Mouse (Mus musculus): ENCODE results near the gene Pi4k2b. TPM values are rescaled to one million over a fixed set of nuclear protein-coding genes. Genes with fewer than 3 reads are reported as not detected.

Gene Pi4k2b
- polyA plus RNA-seq, 1 experiment from 2014 or later = 43.1 TPM

GRCm38 (mm10) chr5:52746920-52747319 is 5.5 kb downstream of the Pi4k2b start:
- no peak for TF ChIP-seq CTCF (IDR thresholded peaks at IDR 0.05; ENCODE audit: low read depth)
- Histone ChIP-seq H3K4me1 (replicated peaks; ENCODE audit: control insufficient read depth, insufficient read depth, low read length) (no peaks in the 10 kb centered on the region), H3K27ac (ENCODE audit: low read depth, low read length) (no peak overlapping the region), H3K9me3 (ENCODE audit: control insufficient read depth) (no peaks in the 10 kb centered on the region), H3K36me3 (ENCODE audit: control insufficient read depth, insufficient read depth) (no peaks in the 10 kb centered on the region), H3K4me2 (replicated peaks; ENCODE audit: low read depth) (no peak overlapping the region), H3K9ac (ENCODE audit: low read depth, low read length) (no peak overlapping the region), H3K27me3 (replicated peaks; ENCODE audit: control insufficient read depth, insufficient read depth, low read length) (no peaks in the 10 kb centered on the region), H3K4me3 (ENCODE audit: low read depth, low read length) (no peak overlapping the region)
- no peak for ATAC-seq

- H3K27ac ChIP-seq (ENCODE audit: low read depth, low read length) = no peak overlapping the region
- TF ChIP-seq CTCF (IDR thresholded peaks at IDR 0.05; ENCODE audit: low read depth) = no peak
- no peaks in the 10 kb centered on the region for H3K36me3 ChIP-seq (ENCODE audit: control insufficient read depth, insufficient read depth)
- 88% methylated on average over 5 of the region's 5 CpGs for WGBS
- H3K4me1 ChIP-seq (replicated peaks; ENCODE audit: control insufficient read depth, insufficient read depth, low read length) = no peaks in the 10 kb centered on the region
- H3K4me2 ChIP-seq (replicated peaks; ENCODE audit: low read depth) = no peak overlapping the region
- no peak overlapping the region for H3K9ac ChIP-seq (ENCODE audit: low read depth, low read length)
- ATAC-seq = no peak
- no peaks in the 10 kb centered on the region for H3K9me3 ChIP-seq (ENCODE audit: control insufficient read depth)
- no peaks in the 10 kb centered on the region for H3K27me3 ChIP-seq (replicated peaks; ENCODE audit: control insufficient read depth, insufficient read depth, low read length)
- no peak overlapping the region for H3K4me3 ChIP-seq (ENCODE audit: low read depth, low read length)
Measured at GRCm38 (mm10) chr5:52748732-52749131, 7.4 kb downstream of the Pi4k2b start.

DNA sequence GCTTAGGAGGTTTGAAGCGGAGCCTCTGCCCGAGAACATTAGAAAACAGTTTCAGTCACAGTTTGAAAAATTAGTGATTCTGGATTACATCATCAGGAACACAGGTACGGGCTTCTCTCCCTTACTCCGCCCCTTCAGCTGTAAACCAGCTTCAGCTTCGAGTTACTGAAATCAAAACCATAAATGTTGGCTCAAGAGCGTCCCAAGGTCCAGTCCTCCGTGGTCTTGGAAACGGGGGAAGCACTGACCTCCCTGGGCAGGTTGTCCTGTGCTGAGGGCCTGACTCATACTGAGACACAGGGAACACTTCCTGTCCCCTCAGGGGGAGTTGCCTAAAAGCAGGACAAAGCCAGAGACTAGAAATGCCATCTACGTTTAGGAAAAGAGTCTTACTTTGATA is 11.8 kb downstream of the Pi4k2b start:
- Histone ChIP-seq H3K36me3 (ENCODE audit: control insufficient read depth, insufficient read depth) (peaks cover 16% of the 10 kb centered on the region), H3K4me1 (replicated peaks; ENCODE audit: control insufficient read depth, insufficient read depth, low read length) (no peaks in the 10 kb centered on the region), H3K4me2 (replicated peaks; ENCODE audit: low read depth) (no peak overlapping the region), H3K4me3 (ENCODE audit: low read depth, low read length) (no peak overlapping the region), H3K27me3 (replicated peaks; ENCODE audit: control insufficient read depth, insufficient read depth, low read length) (no peaks in the 10 kb centered on the region), H3K9ac (ENCODE audit: low read depth, low read length) (no peak overlapping the region), H3K9me3 (ENCODE audit: control insufficient read depth) (no peaks in the 10 kb centered on the region), H3K27ac (ENCODE audit: low read depth, low read length) (no peak overlapping the region)
- WGBS = 74% methylated on average over 9 of the region's 9 CpGs
- TF ChIP-seq CTCF (IDR thresholded peaks at IDR 0.05; ENCODE audit: low read depth) = no peak
- ATAC-seq = no peak

DNA sequence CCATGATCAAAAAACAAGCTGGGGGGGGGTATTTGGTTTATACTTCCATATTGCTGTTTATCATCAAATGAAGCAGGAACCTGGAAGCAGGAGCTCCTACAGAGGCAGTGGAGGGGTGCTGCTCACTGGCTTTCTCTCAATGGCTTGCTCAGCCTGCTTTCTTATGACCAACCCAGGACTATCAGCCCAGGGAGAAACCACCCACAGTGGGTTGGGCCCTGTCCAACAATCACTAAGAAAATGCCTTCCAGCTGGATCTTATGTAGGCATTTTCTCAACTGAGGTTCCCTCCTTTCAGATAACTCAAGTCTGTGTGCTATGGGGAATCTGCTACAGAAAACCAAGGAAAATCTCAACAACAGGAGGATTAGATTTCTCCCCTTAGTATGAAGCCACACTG is 12.8 kb downstream of the Pi4k2b start:
- H3K9ac ChIP-seq (ENCODE audit: low read depth, low read length) = no peak overlapping the region
- ATAC-seq = no peak
- H3K27me3 ChIP-seq (replicated peaks; ENCODE audit: control insufficient read depth, insufficient read depth, low read length) = no peaks in the 10 kb centered on the region
- H3K36me3 ChIP-seq (ENCODE audit: control insufficient read depth, insufficient read depth) = peaks cover 16% of the 10 kb centered on the region
- no peak overlapping the region for H3K4me2 ChIP-seq (replicated peaks; ENCODE audit: low read depth)
- H3K27ac ChIP-seq (ENCODE audit: low read depth, low read length) = no peak overlapping the region
- no peaks in the 10 kb centered on the region for H3K4me1 ChIP-seq (replicated peaks; ENCODE audit: control insufficient read depth, insufficient read depth, low read length)
- TF ChIP-seq CTCF (IDR thresholded peaks at IDR 0.05; ENCODE audit: low read depth) = no peak
- H3K4me3 ChIP-seq (ENCODE audit: low read depth, low read length) = no peak overlapping the region
- H3K9me3 ChIP-seq (ENCODE audit: control insufficient read depth) = no peaks in the 10 kb centered on the region

DNA sequence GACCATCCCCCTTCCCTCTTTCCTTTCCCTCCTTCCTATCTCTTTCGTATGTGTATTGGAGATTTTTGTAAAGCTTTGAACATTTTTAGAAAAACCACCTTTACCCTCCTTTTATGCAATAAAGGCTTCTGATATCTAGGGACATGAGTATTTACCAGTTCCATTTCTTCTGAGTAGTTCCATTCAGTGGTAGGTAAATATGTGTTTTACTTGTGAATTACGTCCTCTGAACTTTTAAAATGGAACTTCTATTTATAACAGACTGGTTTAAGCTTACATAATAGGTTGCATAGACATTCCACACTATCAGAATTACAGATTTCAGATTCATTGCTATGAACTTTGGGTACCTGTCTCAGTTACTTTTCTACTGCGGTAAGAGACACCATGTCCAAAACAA is 14.0 kb downstream of the Pi4k2b start:
- Histone ChIP-seq H3K9ac (ENCODE audit: low read depth, low read length) (no peak overlapping the region), H3K4me3 (ENCODE audit: low read depth, low read length) (no peak overlapping the region), H3K4me2 (replicated peaks; ENCODE audit: low read depth) (no peak overlapping the region), H3K4me1 (replicated peaks; ENCODE audit: control insufficient read depth, insufficient read depth, low read length) (no peaks in the 10 kb centered on the region), H3K27ac (ENCODE audit: low read depth, low read length) (no peak overlapping the region), H3K36me3 (ENCODE audit: control insufficient read depth, insufficient read depth) (peaks cover 16% of the 10 kb centered on the region), H3K9me3 (ENCODE audit: control insufficient read depth) (no peaks in the 10 kb centered on the region), H3K27me3 (replicated peaks; ENCODE audit: control insufficient read depth, insufficient read depth, low read length) (no peaks in the 10 kb centered on the region)
- no peak for TF ChIP-seq CTCF (IDR thresholded peaks at IDR 0.05; ENCODE audit: low read depth)
- WGBS = 95% methylated on average over 3 of the region's 3 CpGs
- no peak for ATAC-seq

GRCm38 (mm10) chr5:52755989-52756388 is 14.6 kb downstream of the Pi4k2b start:
- peaks cover 17% of the 10 kb centered on the region for H3K36me3 ChIP-seq (ENCODE audit: control insufficient read depth, insufficient read depth)
- H3K27me3 ChIP-seq (replicated peaks; ENCODE audit: control insufficient read depth, insufficient read depth, low read length) = no peaks in the 10 kb centered on the region
- no peak overlapping the region for H3K9ac ChIP-seq (ENCODE audit: low read depth, low read length)
- no peak for ATAC-seq
- H3K4me3 ChIP-seq (ENCODE audit: low read depth, low read length) = no peak overlapping the region
- no peaks in the 10 kb centered on the region for H3K4me1 ChIP-seq (replicated peaks; ENCODE audit: control insufficient read depth, insufficient read depth, low read length)
- no peak for TF ChIP-seq CTCF (IDR thresholded peaks at IDR 0.05; ENCODE audit: low read depth)
- no peak overlapping the region for H3K27ac ChIP-seq (ENCODE audit: low read depth, low read length)
- 86% methylated on average over 6 of the region's 6 CpGs for WGBS
- no peak overlapping the region for H3K4me2 ChIP-seq (replicated peaks; ENCODE audit: low read depth)
- H3K9me3 ChIP-seq (ENCODE audit: control insufficient read depth) = no peaks in the 10 kb centered on the region

- Histone ChIP-seq H3K4me1 (replicated peaks; ENCODE audit: control insufficient read depth, insufficient read depth, low read length) (no peaks in the 10 kb centered on the region), H3K4me3 (ENCODE audit: low read depth, low read length) (no peak overlapping the region), H3K9ac (ENCODE audit: low read depth, low read length) (no peak overlapping the region), H3K36me3 (ENCODE audit: control insufficient read depth, insufficient read depth) (peaks cover 26% of the 10 kb centered on the region), H3K27ac (ENCODE audit: low read depth, low read length) (no peak overlapping the region), H3K9me3 (ENCODE audit: control insufficient read depth) (no peaks in the 10 kb centered on the region), H3K4me2 (replicated peaks; ENCODE audit: low read depth) (no peak overlapping the region), H3K27me3 (replicated peaks; ENCODE audit: control insufficient read depth, insufficient read depth, low read length) (no peaks in the 10 kb centered on the region)
- 80% methylated on average over 7 of the region's 7 CpGs for WGBS
- TF ChIP-seq CTCF (IDR thresholded peaks at IDR 0.05; ENCODE audit: low read depth) = no peak
- ATAC-seq = no peak
Measured at GRCm38 (mm10) chr5:52762586-52762985, 21.2 kb downstream of the Pi4k2b start.

Measured in intestine, postnatal 0 days (tissue).